Mouse (Mus musculus) midbrain, embryonic 16.5 days (tissue): ENCODE results near the gene Scimp. TPM values are rescaled to one million over a fixed set of nuclear protein-coding genes. Genes with fewer than 3 reads are reported as not detected.

ENCODE experiments used
- ATAC-seq: fragments of 200-750 bp; cut with Nextera tagmentation; 2 replicates; pipeline ENCODE4 v1.8.0; 2017; ENCODE audit warnings: moderate TSS enrichment
- H3K27ac ChIP-seq: fragments of 300-500 bp; sonication (generic); 2 replicates; pipeline ENCODE4 v1.5.1; 2014; ENCODE audit warnings: mild to moderate bottlenecking, low read length, mixed read lengths
- H3K27me3 ChIP-seq: fragments of 300-500 bp; sonication (generic); 2 replicates; pipeline ENCODE4 v1.6.1; 2014; ENCODE audit warnings: low read depth, low read length, mixed read lengths; ENCODE audit not compliant: control insufficient read depth, insufficient read depth
- H3K36me3 ChIP-seq: fragments of 300-500 bp; sonication (generic); 2 replicates; pipeline ENCODE4 v1.6.1; 2014; ENCODE audit warnings: mild to moderate bottlenecking, low read length, moderate library complexity, mixed read lengths; ENCODE audit not compliant: control insufficient read depth, insufficient read depth
- H3K4me1 ChIP-seq: fragments of 300-500 bp; sonication (generic); 2 replicates; pipeline ENCODE4 v1.6.1; 2014; ENCODE audit warnings: mild to moderate bottlenecking, low read length, mixed read lengths; ENCODE audit not compliant: control insufficient read depth, insufficient read depth
- H3K4me2 ChIP-seq: fragments of 300-500 bp; sonication (generic); 2 replicates; pipeline ENCODE4 v1.6.1; 2014; ENCODE audit warnings: mild to moderate bottlenecking, low read length, mixed read lengths
- H3K4me3 ChIP-seq: fragments of 300-500 bp; sonication (generic); 2 replicates; pipeline ENCODE4 v1.5.1; 2014; ENCODE audit warnings: low read depth, mild to moderate bottlenecking, low read length, moderate library complexity, mixed read lengths
- H3K9ac ChIP-seq: fragments of 300-500 bp; sonication (generic); 2 replicates; pipeline ENCODE4 v1.6.1; 2014; ENCODE audit warnings: low read depth, low read length, mixed read lengths
- H3K9me3 ChIP-seq: fragments of 300-500 bp; sonication (generic); replicated peaks from 2 replicates; pipeline ENCODE4 v1.6.1; 2014; ENCODE audit warnings: mild to moderate bottlenecking, low read length, mixed read lengths; ENCODE audit not compliant: control insufficient read depth, poor library complexity, severe bottlenecking
- WGBS: fragments of 180-500 bp; shearing (Covaris S2); extraction: QIAGEN DNeasy Blood & Tissue Kit; methylation state at CpG from one replicate; pipeline ENCODE4 v1.1.7; 2014; 5-methylcytosine and 5-hydroxymethylcytosine counted together
- polyA plus RNA-seq: library from polyadenylated mRNA; unstranded; fragments of >200 nt; fragmentation: Nextera tagmentation; extraction: Ambion mirVana; gene quantifications from 2 replicates; pipeline ENCODE4 v1.2.1, GENCODE M21; 2015

Scimp gene
- polyA plus RNA-seq, 1 experiment from 2014 or later, result not detected

DNA sequence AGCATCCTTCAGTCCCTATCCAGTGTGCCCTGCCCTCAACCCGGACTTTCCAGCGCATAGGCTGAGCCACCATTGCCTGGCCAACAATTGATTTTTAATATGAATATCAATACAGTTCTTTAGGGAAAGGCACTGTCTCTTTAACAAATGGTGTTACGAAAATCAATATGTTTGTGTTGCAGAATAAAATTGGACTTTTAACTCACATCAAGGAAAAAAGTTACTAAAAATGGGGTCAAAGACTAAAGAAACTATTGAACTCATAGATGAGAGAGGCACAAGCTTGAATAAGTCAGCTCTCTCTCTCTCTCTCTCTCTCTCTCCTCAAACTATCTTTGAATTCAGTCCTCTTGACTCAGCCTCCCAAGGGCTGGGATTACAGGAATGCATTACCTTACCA is 24.6 kb upstream of the Scimp start:
- WGBS, result 98% methylated on average over 3 of the region's 3 CpGs
- Histone ChIP-seq H3K9me3 (no peaks in the 10 kb centered on the region), H3K27me3 (no peaks in the 10 kb centered on the region), H3K9ac (no peak overlapping the region), H3K27ac (no peak overlapping the region), H3K4me2 (no peak overlapping the region), H3K36me3 (no peaks in the 10 kb centered on the region), H3K4me1 (no peaks in the 10 kb centered on the region), H3K4me3 (no peak overlapping the region)
- no peak for ATAC-seq

- H3K27ac ChIP-seq, result no peak overlapping the region
- 60% methylated on average over 6 of the region's 6 CpGs for WGBS
- no peaks in the 10 kb centered on the region for H3K4me1 ChIP-seq
- H3K36me3 ChIP-seq, result no peaks in the 10 kb centered on the region
- no peaks in the 10 kb centered on the region for H3K9me3 ChIP-seq
- no peak for ATAC-seq
- H3K4me3 ChIP-seq, result no peak overlapping the region
- no peak overlapping the region for H3K9ac ChIP-seq
- H3K27me3 ChIP-seq, result no peaks in the 10 kb centered on the region
- no peak overlapping the region for H3K4me2 ChIP-seq
Observed at GRCm38 (mm10) chr11:70835381-70835831, 23.0 kb upstream of the Scimp start.

DNA sequence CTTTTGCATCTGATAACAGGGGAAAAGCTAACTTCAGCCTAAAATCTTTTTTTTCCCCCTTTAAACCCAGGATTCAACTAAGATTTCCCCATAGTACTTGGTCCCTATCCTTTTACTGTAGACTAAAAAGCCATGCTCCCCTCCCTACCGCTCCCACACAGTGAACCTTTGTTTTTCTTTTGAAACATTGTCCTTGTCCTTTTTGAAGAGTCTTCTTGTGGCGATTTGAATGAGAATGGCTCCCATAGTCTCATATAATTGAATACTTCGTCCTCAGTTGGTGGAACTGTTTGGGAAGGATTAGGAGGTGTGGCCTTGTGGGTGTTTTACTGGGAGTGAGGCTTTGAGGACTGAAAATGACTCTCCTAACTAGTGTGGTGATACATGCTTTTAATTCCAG is 21.4 kb upstream of the Scimp start:
- H3K4me3 ChIP-seq, result no peak overlapping the region
- no peaks in the 10 kb centered on the region for H3K27me3 ChIP-seq
- H3K9ac ChIP-seq, result no peak overlapping the region
- H3K36me3 ChIP-seq, result no peaks in the 10 kb centered on the region
- no peak for ATAC-seq
- no peak overlapping the region for H3K4me2 ChIP-seq
- no peaks in the 10 kb centered on the region for H3K4me1 ChIP-seq
- no peak overlapping the region for H3K27ac ChIP-seq
- H3K9me3 ChIP-seq, result no peaks in the 10 kb centered on the region
- WGBS, result 65% methylated on average over 3 of the region's 3 CpGs

- Histone ChIP-seq H3K27ac (no peak overlapping the region), H3K4me2 (no peak overlapping the region), H3K9ac (no peak overlapping the region), H3K9me3 (no peaks in the 10 kb centered on the region), H3K4me3 (no peak overlapping the region), H3K4me1 (no peaks in the 10 kb centered on the region), H3K27me3 (no peaks in the 10 kb centered on the region), H3K36me3 (no peaks in the 10 kb centered on the region)
- ATAC-seq, result no peak
Observed at GRCm38 (mm10) chr11:70833408-70833807, 21.0 kb upstream of the Scimp start.

DNA sequence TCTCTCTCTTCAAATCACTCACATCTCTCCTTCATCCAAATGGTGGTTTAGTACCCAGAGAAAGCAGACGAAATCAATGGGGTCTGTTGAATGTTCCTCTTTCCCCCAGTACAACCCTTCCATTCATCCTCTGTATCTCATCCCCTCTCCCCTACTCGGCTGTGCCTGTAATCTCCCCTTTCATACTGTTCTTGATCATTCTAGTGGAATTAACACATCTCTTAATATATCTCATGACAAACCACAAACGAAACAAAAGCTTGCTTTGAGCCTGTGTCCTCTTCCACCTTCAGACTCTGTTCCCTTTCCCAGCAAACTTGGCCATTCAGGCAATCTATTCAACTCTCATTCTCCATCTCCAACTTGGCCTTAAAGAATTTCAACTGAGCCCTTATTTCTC is 18.8 kb upstream of the Scimp start:
- H3K4me2 ChIP-seq, result no peak overlapping the region
- H3K9ac ChIP-seq, result no peak overlapping the region
- no peaks in the 10 kb centered on the region for H3K27me3 ChIP-seq
- WGBS, result 40% methylated on average over 3 of the region's 3 CpGs
- no peak overlapping the region for H3K4me3 ChIP-seq
- no peaks in the 10 kb centered on the region for H3K36me3 ChIP-seq
- no peak for ATAC-seq
- no peaks in the 10 kb centered on the region for H3K9me3 ChIP-seq
- H3K4me1 ChIP-seq, result no peaks in the 10 kb centered on the region
- H3K27ac ChIP-seq, result no peak overlapping the region

GRCm38 (mm10) chr11:70828975-70829615 is 16.7 kb upstream of the Scimp start:
- H3K9me3 ChIP-seq, result no peaks in the 10 kb centered on the region
- H3K27ac ChIP-seq, result no peak overlapping the region
- H3K9ac ChIP-seq, result no peak overlapping the region
- no peak overlapping the region for H3K4me3 ChIP-seq
- no peaks in the 10 kb centered on the region for H3K4me1 ChIP-seq
- WGBS, result 94% methylated on average over 11 of the region's 11 CpGs
- H3K27me3 ChIP-seq, result no peaks in the 10 kb centered on the region
- H3K4me2 ChIP-seq, result no peak overlapping the region
- no peak for ATAC-seq
- H3K36me3 ChIP-seq, result no peaks in the 10 kb centered on the region

GRCm38 (mm10) chr11:70826207-70826606 is 13.8 kb upstream of the Scimp start:
- no peaks in the 10 kb centered on the region for H3K9me3 ChIP-seq
- no peak for ATAC-seq
- no peak overlapping the region for H3K4me2 ChIP-seq
- no peak overlapping the region for H3K9ac ChIP-seq
- H3K36me3 ChIP-seq, result no peaks in the 10 kb centered on the region
- WGBS, result 87% methylated on average over 2 of the region's 2 CpGs
- no peak overlapping the region for H3K4me3 ChIP-seq
- no peak overlapping the region for H3K27ac ChIP-seq
- H3K4me1 ChIP-seq, result no peaks in the 10 kb centered on the region; the same call in 1 of the 2 replicates
- no peaks in the 10 kb centered on the region for H3K27me3 ChIP-seq

GRCm38 (mm10) chr11:70821728-70822591 is 9.6 kb upstream of the Scimp start:
- Histone ChIP-seq H3K36me3 (no peaks in the 10 kb centered on the region), H3K27ac (no peak overlapping the region), H3K4me1 (no peaks in the 10 kb centered on the region; the same call in 1 of the 2 replicates), H3K27me3 (no peaks in the 10 kb centered on the region), H3K9me3 (no peaks in the 10 kb centered on the region), H3K4me2 (no peak overlapping the region), H3K4me3 (no peak overlapping the region), H3K9ac (no peak overlapping the region)
- WGBS, result 61% methylated on average over 17 of the region's 17 CpGs
- ATAC-seq, result no peak

DNA sequence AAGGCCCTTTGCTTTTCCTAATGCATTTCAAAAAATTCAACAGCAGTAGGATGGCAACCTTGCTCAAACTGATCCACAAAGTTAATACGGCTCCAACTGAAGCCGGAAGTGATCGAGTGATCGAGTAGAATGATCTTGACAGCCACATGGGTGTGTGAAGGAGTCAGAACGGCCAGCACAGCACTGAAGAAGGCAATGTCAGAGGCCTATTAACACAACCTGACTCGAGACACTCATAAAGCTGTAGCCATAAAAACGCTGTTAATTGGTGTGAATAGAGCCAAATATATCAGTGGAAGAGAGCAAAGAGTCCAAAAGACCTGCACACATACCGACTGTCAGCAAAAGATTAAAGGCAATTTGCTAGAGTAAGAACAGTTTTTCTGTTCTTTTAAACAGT is 7.7 kb upstream of the Scimp start:
- ATAC-seq, result no peak
- H3K27me3 ChIP-seq, result no peaks in the 10 kb centered on the region
- 79% methylated on average over 8 of the region's 8 CpGs for WGBS

More for the DNA sequence above, 7.7 kb upstream of the Scimp start:
- no peak overlapping the region for H3K27ac ChIP-seq
- no peak overlapping the region for H3K4me2 ChIP-seq
- H3K4me3 ChIP-seq, result no peak overlapping the region
- no peaks in the 10 kb centered on the region for H3K9me3 ChIP-seq
- H3K36me3 ChIP-seq, result no peaks in the 10 kb centered on the region
- no peaks in the 10 kb centered on the region; the same call in 1 of the 2 replicates for H3K4me1 ChIP-seq
- no peak overlapping the region for H3K9ac ChIP-seq
